Mouse (Mus musculus) stomach, postnatal 0 days (tissue): Measurements from ENCODE around the gene Cox17. TPM values are rescaled to one million over a fixed set of nuclear protein-coding genes. Genes with fewer than 3 reads are reported as not detected.

Source experiments
- ATAC-seq: fragments of 200-750 bp; cut with Nextera tagmentation; 2 replicates; pipeline ENCODE4 v1.8.0; 2017; ENCODE audit not compliant: low FRiP score, low TSS enrichment
- DNase-seq: peaks from one replicate; pipeline ENCODE4 v3.0.0-alpha.2; 2016; ENCODE audit warnings: low spot score
- H3K27ac ChIP-seq: fragments of 300-500 bp; sonication (generic); replicated peaks from 2 replicates; pipeline ENCODE4 v1.5.1; 2014; ENCODE audit warnings: mild to moderate bottlenecking, control low read depth
- H3K27me3 ChIP-seq: fragments of 300-500 bp; sonication (generic); 2 replicates; pipeline ENCODE4 v1.6.1; 2014; ENCODE audit warnings: low read length; ENCODE audit not compliant: control insufficient read depth, insufficient read depth
- H3K36me3 ChIP-seq: fragments of 300-500 bp; sonication (generic); 2 replicates; pipeline ENCODE4 v1.6.1; 2014; ENCODE audit warnings: low read length, mixed read lengths; ENCODE audit not compliant: control insufficient read depth, insufficient read depth
- H3K4me1 ChIP-seq: fragments of 300-500 bp; sonication (generic); replicated peaks from 2 replicates; pipeline ENCODE4 v1.6.1; 2014; ENCODE audit warnings: antibody characterized with exemption; ENCODE audit not compliant: control insufficient read depth, insufficient read depth
- H3K4me2 ChIP-seq: fragments of 300-500 bp; sonication (generic); replicated peaks from 2 replicates; pipeline ENCODE4 v1.6.1; 2014; ENCODE audit warnings: low read depth, mild to moderate bottlenecking, control low read depth, moderate library complexity
- H3K4me3 ChIP-seq: fragments of 300-500 bp; sonication (generic); 2 replicates; pipeline ENCODE4 v1.5.1; 2014; ENCODE audit warnings: low read depth, low read length, control low read depth
- H3K9ac ChIP-seq: fragments of 300-500 bp; sonication (generic); 2 replicates; pipeline ENCODE4 v1.6.1; 2014; ENCODE audit warnings: mild to moderate bottlenecking, low read length, control low read depth, mixed read lengths
- H3K9me3 ChIP-seq: fragments of 300-500 bp; sonication (generic); 2 replicates; pipeline ENCODE4 v1.6.1; 2016; ENCODE audit warnings: low read length; ENCODE audit not compliant: control insufficient read depth
- CTCF ChIP-seq: IDR thresholded peaks from 2 replicates; pipeline ENCODE4 v1.5.1; 2016; ENCODE audit warnings: antibody characterized with exemption, low read depth, mild to moderate bottlenecking, moderate library complexity
- EP300 ChIP-seq: optimal IDR thresholded peaks from 2 replicates; pipeline ENCODE3; 2016; ENCODE audit warnings: antibody characterized with exemption
- WGBS: fragments of 180-500 bp; shearing (Covaris S2); extraction: QIAGEN DNeasy Blood & Tissue Kit; methylation state at CpG from one replicate; pipeline ENCODE4 v1.1.7; 2014; 5-methylcytosine and 5-hydroxymethylcytosine counted together
- polyA plus RNA-seq: library from polyadenylated mRNA; unstranded; fragments of >200 nt; fragmentation: Nextera tagmentation; extraction: Ambion mirVana; gene quantifications from 2 replicates; pipeline ENCODE4 v1.2.1, GENCODE M21; 2015

The Cox17 gene
- polyA plus RNA-seq, 1 experiment from 2014 or later: 327 TPM

DNA sequence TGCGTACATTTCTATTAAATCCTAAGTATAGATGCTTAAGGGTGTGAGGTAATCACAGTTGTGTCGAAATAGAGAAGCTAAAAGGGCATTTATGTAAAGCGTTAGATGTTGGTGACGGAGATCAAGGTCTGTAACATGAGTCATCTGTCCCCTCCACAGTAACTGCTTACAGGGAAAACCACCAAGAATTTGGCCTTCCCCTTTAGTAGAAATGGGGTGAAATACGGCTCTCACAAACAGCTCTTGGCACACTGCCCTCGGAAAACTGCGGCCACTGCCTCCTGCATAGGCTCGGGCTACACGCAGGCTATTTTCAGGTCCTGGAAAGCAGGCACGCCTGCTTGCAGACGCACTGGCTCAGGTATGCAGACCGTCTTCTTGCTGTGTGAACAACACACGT, 49.4 kb downstream of the Cox17 start:
- Histone ChIP-seq H3K9me3 (no peaks in the 10 kb centered on the region), H3K36me3 (no peaks in the 10 kb centered on the region), H3K9ac (no peak overlapping the region), H3K4me2 (no peak overlapping the region), H3K27ac (no peak overlapping the region), H3K4me1 (no peaks in the 10 kb centered on the region; the same call in 1 of the 2 replicates), H3K27me3 (no peaks in the 10 kb centered on the region), H3K4me3 (no peak overlapping the region)
- ATAC-seq (peak; percentile 43; the same call in 1 of the 2 replicates), DNase-seq (peak; percentile 49)
- TF ChIP-seq EP300 (no peak), CTCF (no peak)
- WGBS: 32% methylated on average over 13 of the region's 13 CpGs

- H3K36me3 ChIP-seq: no peaks in the 10 kb centered on the region
- H3K9ac ChIP-seq: no peak overlapping the region
- no peak overlapping the region for H3K4me2 ChIP-seq
- no peak overlapping the region for H3K4me3 ChIP-seq
- H3K27me3 ChIP-seq: no peaks in the 10 kb centered on the region
- TF ChIP-seq EP300: no peak
- H3K27ac ChIP-seq: no peak overlapping the region
- ATAC-seq (no peak), DNase-seq (no peak)
- H3K9me3 ChIP-seq: no peaks in the 10 kb centered on the region
- no peaks in the 10 kb centered on the region; the same call in 1 of the 2 replicates for H3K4me1 ChIP-seq
- 88% methylated on average over 6 of the region's 6 CpGs for WGBS
Measured at GRCm38 (mm10) chr16:38398266-38398665, 51.5 kb downstream of the Cox17 start.

- 0 out of 2 replicates have a peak, but pooled peaks have one; percentile 5 for ATAC-seq
- Histone ChIP-seq H3K9me3 (no peaks in the 10 kb centered on the region), H3K27ac (no peak overlapping the region), H3K4me1 (no peaks in the 10 kb centered on the region; the same call in 1 of the 2 replicates), H3K27me3 (no peaks in the 10 kb centered on the region), H3K36me3 (no peaks in the 10 kb centered on the region), H3K4me2 (no peak overlapping the region), H3K4me3 (no peak overlapping the region), H3K9ac (no peak overlapping the region)
- 78% methylated on average over 3 of the region's 3 CpGs for WGBS
- no peak for TF ChIP-seq CTCF
- no peak for TF ChIP-seq EP300
- DNase-seq: no peak
Measured at GRCm38 (mm10) chr16:38399076-38399475, 52.3 kb downstream of the Cox17 start.

GRCm38 (mm10) chr16:38399531-38400231, 52.9 kb downstream of the Cox17 start:
- WGBS: 15% methylated on average over 17 of the region's 17 CpGs
- Histone ChIP-seq H3K4me3 (peak overlapping the region; percentile 8; the same call in 1 of the 2 replicates), H3K9ac (peak overlapping the region; percentile 41), H3K9me3 (no peaks in the 10 kb centered on the region), H3K4me1 (no peaks in the 10 kb centered on the region; the same call in 1 of the 2 replicates), H3K27me3 (no peaks in the 10 kb centered on the region), H3K36me3 (no peaks in the 10 kb centered on the region), H3K27ac (no peak overlapping the region), H3K4me2 (peak overlapping the region; percentile 53)
- peak; percentile 52 for DNase-seq
- TF ChIP-seq EP300: no peak
- ATAC-seq: peak; percentile 84

- no peak overlapping the region for H3K27ac ChIP-seq
- no peaks in the 10 kb centered on the region for H3K36me3 ChIP-seq
- H3K9me3 ChIP-seq: no peaks in the 10 kb centered on the region
- peak overlapping the region; percentile 53 for H3K4me2 ChIP-seq
- no peak for DNase-seq
- H3K27me3 ChIP-seq: no peaks in the 10 kb centered on the region
- H3K9ac ChIP-seq: peak overlapping the region; percentile 41
- WGBS: 70% methylated on average over 9 of the region's 9 CpGs
- no peak overlapping the region for H3K4me3 ChIP-seq
- ATAC-seq: 0 out of 2 replicates have a peak, but pooled peaks have one; percentile 12
- no peaks in the 10 kb centered on the region; the same call in 1 of the 2 replicates for H3K4me1 ChIP-seq
- TF ChIP-seq EP300 (no peak), CTCF (no peak)
Measured at GRCm38 (mm10) chr16:38400311-38400960, 53.6 kb downstream of the Cox17 start.

DNA sequence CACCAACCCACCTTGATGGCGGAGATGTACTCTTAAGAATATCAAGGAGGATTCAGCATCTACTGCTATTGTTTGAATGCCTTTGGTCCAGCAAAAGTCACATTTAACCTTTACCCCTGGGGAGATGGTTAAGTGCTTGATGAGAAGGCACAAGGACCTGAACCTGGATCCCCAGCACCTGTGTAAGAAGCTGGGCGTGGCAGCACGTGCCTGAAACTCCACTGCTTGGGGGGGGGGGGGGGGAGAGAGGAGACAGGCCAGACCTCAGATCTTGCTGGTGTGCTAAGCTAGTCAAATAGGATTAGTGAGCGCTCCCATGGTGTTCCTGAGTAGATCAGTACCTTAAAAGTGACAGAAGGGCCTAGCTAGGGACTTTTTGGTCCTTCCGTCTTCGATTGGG, 54.7 kb downstream of the Cox17 start:
- H3K4me3 ChIP-seq: no peak overlapping the region
- DNase-seq (no peak), ATAC-seq (no peak)
- 87% methylated on average over 6 of the region's 6 CpGs for WGBS
- no peak overlapping the region for H3K27ac ChIP-seq
- H3K4me1 ChIP-seq: no peaks in the 10 kb centered on the region; the same call in 1 of the 2 replicates
- H3K4me2 ChIP-seq: no peak overlapping the region
- H3K36me3 ChIP-seq: no peaks in the 10 kb centered on the region
- H3K9me3 ChIP-seq: no peaks in the 10 kb centered on the region
- TF ChIP-seq EP300 (no peak), CTCF (no peak)
- H3K27me3 ChIP-seq: no peaks in the 10 kb centered on the region
- H3K9ac ChIP-seq: no peak overlapping the region

Other genes starting within 250 kb of the Cox17 start
- 10.6 and 13.6 TPM in 2 replicates for gene Nr1i2, start 52.2 kb upstream of the Cox17 start, polyA plus RNA-seq
- 0.27 and 0.44 TPM in 2 replicates for gene Maats1, start 4.8 kb upstream of the Cox17 start, polyA plus RNA-seq
- gene Gm21987, start within 50 bp of the Cox17 start, polyA plus RNA-seq: not detected in 2 replicates
- gene Popdc2, start 15.2 kb downstream of the Cox17 start, polyA plus RNA-seq: 10.4 and 11.5 TPM in 2 replicates
- gene Pla1a, start 86.2 kb downstream of the Cox17 start, polyA plus RNA-seq: 0.11 and 0.34 TPM in 2 replicates
- 44.4 and 46.7 TPM in 2 replicates for gene Adprh, start 105.7 kb downstream of the Cox17 start, polyA plus RNA-seq
- 0.45 and 0.59 TPM in 2 replicates for gene Cd80, start 108.6 kb downstream of the Cox17 start, polyA plus RNA-seq
- gene Timmdc1, start 175.7 kb downstream of the Cox17 start, polyA plus RNA-seq: 14.6 and 15.5 TPM in 2 replicates
- 16.0 and 16.3 TPM in 2 replicates for gene Poglut1, start 203.3 kb downstream of the Cox17 start, polyA plus RNA-seq
- gene Tmem39a, start 211.7 kb downstream of the Cox17 start, polyA plus RNA-seq: 44.6 and 48.9 TPM in 2 replicates